Mouse (Mus musculus) liver, embryonic 14.5 days (tissue): ENCODE data around the gene Uncx.

ENCODE experiments used
- CTCF ChIP-seq: IDR thresholded peaks from 2 replicates; pipeline ENCODE4 v1.5.1; 2016; ENCODE audit warnings: antibody characterized with exemption, low read depth, control low read depth
- EP300 ChIP-seq: IDR thresholded peaks from 2 replicates; pipeline ENCODE4 v1.6.1; 2016; ENCODE audit warnings: antibody characterized with exemption, low read depth

DNA sequence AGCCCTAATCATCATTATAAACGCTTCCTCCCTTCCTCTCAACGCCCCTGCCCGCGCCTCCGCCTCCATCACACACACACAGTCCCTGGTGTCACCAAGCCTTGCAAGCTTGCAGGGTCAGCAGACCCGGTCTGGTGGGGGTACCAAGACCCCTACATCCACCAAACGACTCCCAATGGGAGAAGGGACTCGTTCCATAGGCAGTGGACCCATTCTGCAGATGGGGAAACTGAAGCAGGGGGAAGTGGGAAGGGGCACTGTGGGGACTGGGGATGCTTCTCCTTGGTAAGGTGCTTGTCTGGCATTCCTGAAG is 42.4 kb downstream of the Uncx start:
- no peak for TF ChIP-seq CTCF
- TF ChIP-seq EP300 = no peak
